Mouse (Mus musculus) heart, postnatal 10 days (tissue): ENCODE results near the gene Ssbp1. TPM values are rescaled to one million over a fixed set of nuclear protein-coding genes. Genes with fewer than 3 reads are reported as not detected.

Source experiments
- DNase-seq, 2 experiments: peaks; one replicate each; pipeline ENCODE4 v3.0.0; 2021
- intact Hi-C: fragments of 180-260 bp; cut with DNase I; formaldehyde crosslinking; loops from one replicate; pipeline ENCODE4 v1.15.1; 2025
- total RNA-seq, 2 experiments: library from RNA; stranded (reverse); gene quantifications; 2 replicates each; pipeline ENCODE4 v1.2.3; 2021

Gene Ssbp1
- total RNA-seq, 2 experiments from 2014 or later = 35.6 to 38.0 TPM

GRCm38 (mm10) chr6:40454436-40455041, 16.6 kb upstream of the Ssbp1 start:
- no peak for DNase-seq

GRCm38 (mm10) chr6:40465710-40466109, 5.4 kb upstream of the Ssbp1 start:
- intact Hi-C loops = no loop called here
- peak in 1 of 2 experiments; percentile 6 for DNase-seq

More at GRCm38 (mm10) chr6:40454436-40455041, 16.6 kb upstream of the Ssbp1 start:
- intact Hi-C loops = no loop called here

GRCm38 (mm10) chr6:40471720-40472010, 513 bp downstream of the Ssbp1 start:
- intact Hi-C loops = loop anchor here (2.0 kb wide), 1 partner anchor 147 kb away; the partner anchor contains the start of gene Agk
- no peak for DNase-seq

DNA sequence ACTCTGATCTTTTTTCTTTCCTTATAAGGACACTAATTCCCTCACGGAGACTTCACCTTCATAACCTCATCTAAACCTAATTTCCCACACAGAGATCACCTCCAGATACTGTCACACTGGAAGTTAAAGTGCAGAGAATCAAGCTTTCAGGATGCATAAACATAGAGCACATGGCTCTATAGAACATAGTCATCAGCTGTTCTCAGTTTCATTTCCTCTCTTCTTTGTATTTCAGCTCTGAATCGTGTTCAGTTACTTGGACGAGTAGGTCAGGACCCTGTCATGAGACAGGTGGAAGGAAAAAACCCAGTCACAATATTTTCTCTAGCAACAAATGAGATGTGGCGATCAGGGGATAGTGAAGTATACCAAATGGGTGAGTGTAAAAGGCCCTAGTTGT, 5.0 kb downstream of the Ssbp1 start:
- no peak for DNase-seq

DNA sequence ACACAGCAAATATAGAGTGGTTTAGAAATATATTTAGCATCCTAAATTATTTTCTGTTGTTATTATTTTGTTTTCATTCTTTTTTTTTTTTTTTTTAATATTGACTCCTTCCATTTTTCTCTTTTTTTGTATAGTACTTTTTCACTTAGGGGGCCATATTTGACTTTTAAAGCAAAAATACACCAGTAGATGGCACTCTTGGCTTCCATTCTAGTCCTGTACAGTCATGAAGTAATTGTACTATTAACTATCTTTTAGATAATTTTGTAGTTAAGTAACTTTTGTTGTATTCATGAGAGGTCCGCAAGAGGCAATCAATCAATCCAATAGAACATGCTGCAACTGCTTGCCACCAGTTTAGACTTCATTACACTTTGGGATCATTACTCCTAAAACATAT, 8.6 kb downstream of the Ssbp1 start:
- DNase-seq = no peak
- intact Hi-C loops = loop anchor here (2.0 kb wide), 1 partner anchor 209 kb away; no protein-coding TSS in a partner anchor

More for the DNA sequence above, 5.0 kb downstream of the Ssbp1 start:
- intact Hi-C loops = no loop called here

- intact Hi-C loops = no loop called here
- DNase-seq = no peak
Measured at GRCm38 (mm10) chr6:40482318-40482717, 11.2 kb downstream of the Ssbp1 start.

DNA sequence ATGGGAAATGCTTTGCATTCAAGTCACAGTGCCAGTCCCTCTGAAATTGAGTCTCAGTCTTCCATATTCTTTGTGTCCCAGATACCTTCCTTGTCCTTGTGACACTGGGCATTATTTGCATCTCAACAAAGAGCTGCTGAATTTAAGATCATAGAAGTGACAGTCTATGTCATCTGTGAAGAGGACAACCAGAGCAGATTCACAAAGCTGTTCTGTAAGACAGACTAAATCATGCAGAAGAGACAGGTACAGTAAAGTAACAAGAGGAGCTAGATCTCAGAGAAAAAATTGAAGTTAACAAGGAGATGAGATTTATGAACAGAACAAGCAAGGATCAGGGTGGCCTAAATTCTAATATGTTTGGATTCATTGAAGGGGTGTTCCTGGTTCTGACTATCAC, 19.8 kb downstream of the Ssbp1 start, which contains the start of gene Tas2r137:
TSS of gene Tas2r137 (plus strand) at position 301 of the 400 bp plus-strand sequence.
- intact Hi-C loops = no loop called here
- no peak for DNase-seq

DNA sequence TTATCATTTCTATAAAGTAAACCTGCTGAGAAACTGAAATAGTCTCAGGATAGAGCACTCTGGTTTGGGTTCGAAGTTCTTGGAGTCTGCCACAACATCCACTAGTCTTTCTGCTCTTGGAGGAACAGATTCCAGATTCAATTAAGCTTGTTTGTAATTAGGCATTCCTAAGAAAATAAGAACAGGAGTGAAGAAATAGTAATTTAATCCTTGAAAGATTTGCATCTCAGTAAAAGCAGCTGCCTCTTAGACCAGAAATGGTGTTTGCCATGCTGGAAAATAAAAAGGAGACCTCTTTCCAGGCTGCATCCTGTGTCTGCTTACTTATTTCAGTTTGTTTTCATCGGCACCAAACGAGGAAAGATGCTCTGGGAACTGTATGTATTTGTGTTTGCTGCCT, 22.1 kb downstream of the Ssbp1 start, which contains the start of gene Tas2r108:
TSS of gene Tas2r108 (plus strand) at position 301 of the 400 bp plus-strand sequence.
- intact Hi-C loops = no loop called here
- no peak for DNase-seq

- DNase-seq = no peak
- intact Hi-C loops = no loop called here
Measured at GRCm38 (mm10) chr6:40519408-40519807, 48.3 kb downstream of the Ssbp1 start, which contains the start of gene Prss37. Gene Prss37 (minus strand): TSS chr6:40519508.

Other genes with a start within 250 kb of the Ssbp1 start
- 10 to 100 TPM; 21.0 to 22.5 TPM for gene Agk, start 146.2 kb upstream of the Ssbp1 start, total RNA-seq
- 1 to 10 TPM; 3.0 to 4.4 TPM for gene E330009J07Rik, start 35.2 kb upstream of the Ssbp1 start, total RNA-seq
- not detected for gene Wee2, start 32.3 kb upstream of the Ssbp1 start, total RNA-seq
- gene Tas2r137, start 19.9 kb downstream of the Ssbp1 start, total RNA-seq = not detected
- not detected for gene Tas2r108, start 22.2 kb downstream of the Ssbp1 start, total RNA-seq
- not detected for gene Prss37, start 48.2 kb downstream of the Ssbp1 start, total RNA-seq
- not detected for gene Olfr461, start 83.7 kb downstream of the Ssbp1 start, total RNA-seq
- not detected for gene Olfr460, start 98.1 kb downstream of the Ssbp1 start, total RNA-seq
- 1 to 10 TPM in 1 of 2 experiments, under 1 TPM in 1; 0.93 to 1.1 TPM for gene Clec5a, start 114.5 kb downstream of the Ssbp1 start, total RNA-seq
- not detected for gene Tas2r138, start 142.0 kb downstream of the Ssbp1 start, total RNA-seq
- 1 to 10 TPM; 1.2 to 1.4 TPM for gene Mgam, start 157.5 kb downstream of the Ssbp1 start, total RNA-seq